Mouse (Mus musculus) retina, postnatal 7 days (tissue): ENCODE measurements at regions not wholly inside any gene's neighbourhood (a gene's known extent, or its start where the extent isn't known, plus 50 kb on each side); places are given as distances from the start of the nearest gene placed in this dataset.

Experiments
- DNase-seq: peaks from one replicate; pipeline ENCODE4 v3.0.0-alpha.2; 2012; ENCODE audit warnings: low read depth, low spot score

DNA sequence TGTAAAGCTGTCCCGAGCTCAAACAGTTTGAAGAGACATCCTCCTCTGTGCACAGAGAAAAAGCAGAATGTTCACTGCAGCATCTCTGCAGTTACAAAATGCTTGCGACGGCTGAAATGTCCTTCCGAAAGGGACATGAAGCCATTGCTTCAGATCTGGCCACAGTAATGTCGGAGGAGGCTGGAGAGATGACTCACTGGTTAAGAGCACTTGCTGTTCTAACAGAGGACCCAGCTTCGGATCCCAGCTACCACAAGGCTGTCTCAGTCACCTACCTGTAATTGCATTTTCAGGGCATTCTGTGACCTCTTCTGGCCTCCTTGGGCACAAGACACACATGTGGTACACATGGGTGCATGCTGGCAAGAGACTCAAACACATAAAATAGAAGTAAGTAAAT lies 63.5 kb upstream of the Nr5a2 start:
- DNase-seq, result no peak

- no peak for DNase-seq
Observed at GRCm38 (mm10) chr1:137020528-137020927, 60.3 kb upstream of the Nr5a2 start.

DNA sequence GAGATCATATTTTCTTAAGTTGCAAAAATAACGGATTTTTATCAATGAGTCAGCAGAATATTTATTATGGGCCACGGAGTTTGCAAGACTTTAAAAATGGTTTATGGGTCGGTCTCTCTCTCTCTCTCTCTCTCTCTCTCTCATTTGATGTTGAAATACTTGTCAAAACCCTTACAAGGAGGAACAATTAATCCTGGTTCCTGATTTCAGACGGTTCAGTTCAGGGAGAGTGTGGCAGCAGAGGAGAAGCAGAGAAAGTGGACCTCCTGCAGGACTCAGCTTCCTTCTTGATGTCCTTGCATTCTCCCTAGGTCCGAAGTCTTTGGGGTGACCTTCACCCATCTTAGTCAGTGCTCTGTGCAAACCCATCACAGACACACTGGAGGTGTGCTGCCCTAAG lies 57.4 kb upstream of the Nr5a2 start:
- no peak for DNase-seq

- no peak for DNase-seq
Observed at GRCm38 (mm10) chr1:137010240-137010926, 50.1 kb upstream of the Nr5a2 start.
